In the genomic region with DNA sequence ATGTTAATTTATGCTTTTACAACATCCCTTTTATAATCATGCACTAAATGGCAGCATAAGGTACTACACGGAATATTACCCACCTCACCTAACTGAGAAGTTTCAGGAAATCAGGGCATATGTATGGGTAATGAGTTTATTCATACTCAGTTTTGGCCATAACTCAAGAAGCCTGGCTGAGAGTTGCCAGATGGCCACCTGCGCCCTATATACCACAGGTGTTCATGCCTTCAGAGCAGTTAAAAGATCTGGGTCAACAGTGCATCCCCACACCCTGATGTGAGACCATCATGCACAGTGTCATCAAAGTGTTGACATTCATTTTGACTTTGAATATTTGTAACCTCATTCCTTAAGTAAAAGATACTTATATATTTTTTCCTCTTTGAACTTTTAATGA, we compare ENCODE assay signal across 20 mouse cellular contexts.
DNase-seq lines count a peak whose midpoint lies in the region; ATAC-seq and TF ChIP-seq lines count a peak whose summit lies in the region.
"Had no signal": no experiment of that assay in that cellular context is flagged by ENCODE, and none has a peak within 500 bp of the region (broad histone marks: within the 10 kb centered on the region; RNA-seq: fewer than 3 reads in every experiment).

No protein-coding gene starts in this region.

- H3K27ac ChIP-seq in cerebellum, adult 2 months (ENCODE audit: insufficient read depth, low read length) = no peak overlapping the region
- H3K27ac ChIP-seq: embryonic facial prominence, embryonic 13.5 days; layer of hippocampus, adult 2 months; limb, embryonic 10.5 days had no signal

- no peak for TF ChIP-seq POLR2A in cerebellum, adult 2 months (IDR thresholded peaks at IDR 0.05; ENCODE audit: borderline replicate concordance, insufficient read depth, low read length)

- ATAC-seq in frontal cortex, adult (ENCODE audit: low TSS enrichment) = no peak
- ATAC-seq: forebrain, postnatal 0 days had no signal

- DNase-seq in right cerebral cortex, postnatal 25 days = peak; percentile 4
- no peak for DNase-seq in right cerebral cortex, postnatal 10 days (ENCODE audit: low spot score in 2 of 2)
- peak; percentile 82 to 93 for DNase-seq in cerebellum, adult 2 months
- DNase-seq in cerebellum, postnatal 25 days = peak; percentile 82 to 85
- DNase-seq in urinary bladder, adult 18-20 months (ENCODE audit: low spot score in 2 of 2) = no peak
- no peak for DNase-seq in frontal cortex, postnatal 10 days (ENCODE audit: low spot score in 2 of 2)
- DNase-seq: forebrain, postnatal 0 days; heart, adult 11 months; heart, postnatal 36 days; kidney, adult 11 months; kidney, postnatal 10 days; layer of hippocampus, postnatal 36 days; lung, adult 18-20 months; lung, postnatal 14 days; retina, postnatal 1 day had no signal

- no peak for TF ChIP-seq CTCF in cerebellum, adult 2 months (IDR thresholded peaks at IDR 0.05; ENCODE audit: borderline replicate concordance, insufficient read depth, low read depth, low read length)

- WGBS in cerebellum, adult 2 months = 18% methylated on average over 2 of the region's 2 CpGs

- H3K27me3 ChIP-seq in cerebellum, adult 2 months (ENCODE audit: control insufficient read depth, insufficient read depth, low read length) = no peaks in the 10 kb centered on the region
- H3K27me3 ChIP-seq: embryonic facial prominence, embryonic 13.5 days; megakaryocyte, embryonic 14.5 days had no signal

- H3K4me1 ChIP-seq in cerebellum, adult 2 months (ENCODE audit: control insufficient read depth, insufficient read depth, low read length) = peaks cover 4% of the 10 kb centered on the region; the same call in 1 of the 2 replicates
- H3K4me1 ChIP-seq: embryonic facial prominence, embryonic 13.5 days; limb, embryonic 10.5 days; megakaryocyte, embryonic 14.5 days had no signal

- no peak overlapping the region for H3K4me3 ChIP-seq in cerebellum, adult 2 months (replicated peaks; ENCODE audit: insufficient read depth, low read depth, low read length)
- H3K4me3 ChIP-seq: embryonic facial prominence, embryonic 13.5 days; layer of hippocampus, adult 2 months; limb, embryonic 10.5 days; megakaryocyte, embryonic 14.5 days had no signal

Comparison
In these comparisons a context has a peak if more than half of its experiments do, and no peak if none do; other contexts are left out.
1. DNase-seq: peak in right cerebral cortex, postnatal 25 days (single experiment), cerebellum, adult 2 months (2 of 2) and cerebellum, postnatal 25 days (2 of 2); none in right cerebral cortex, postnatal 10 days (0 of 2), urinary bladder, adult 18-20 months (0 of 2) and frontal cortex, postnatal 10 days (0 of 2).